12 mouse cellular contexts compared by ENCODE assay signal in the genomic region with DNA sequence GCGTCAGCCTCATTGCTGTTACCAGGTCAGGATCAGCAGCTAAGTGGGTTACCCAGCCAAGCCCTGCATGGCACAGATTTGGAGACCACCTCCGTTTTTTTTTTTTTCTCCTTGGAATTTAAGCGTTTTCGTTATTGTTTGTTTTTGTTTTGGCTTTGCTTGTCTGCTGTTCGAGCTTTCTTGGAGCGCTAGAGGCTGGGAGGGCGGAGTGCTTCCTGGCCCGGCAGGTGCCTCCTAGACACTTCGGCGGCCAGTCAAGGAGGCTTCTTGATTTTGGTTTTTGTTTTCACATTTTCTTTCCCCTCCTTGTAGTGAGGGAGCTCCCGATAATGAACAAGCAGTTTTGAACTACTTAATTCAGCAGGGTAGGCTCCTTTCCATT. TPM values are rescaled to one million over a fixed set of nuclear protein-coding genes. Genes with fewer than 3 reads are reported as not detected.
DNase-seq lines count a peak whose midpoint lies in the region; ATAC-seq lines count a peak whose summit lies in the region.
"Had no signal": no experiment of that assay in that cellular context is flagged by ENCODE, and none has a peak within 500 bp of the region (broad histone marks: within the 10 kb centered on the region; RNA-seq: fewer than 3 reads in every experiment).

Gene Nkx2-1, minus strand, starts transcription at position 25 of the 382 bp plus-strand sequence.

- no peak for ATAC-seq in kidney, embryonic 14.5 days (ENCODE audit: low FRiP score, low TSS enrichment)
- no peak for ATAC-seq in embryonic facial prominence, embryonic 15.5 days (ENCODE audit: insufficient number of reproducible peaks, low FRiP score, low TSS enrichment, low read depth)
- ATAC-seq in midbrain, embryonic 12.5 days (ENCODE audit: low FRiP score, low read depth), result no peak

- no peaks in the 10 kb centered on the region for H3K9me3 ChIP-seq in kidney, embryonic 14.5 days (ENCODE audit: control insufficient read depth, low read length)
- H3K9me3 ChIP-seq in embryonic facial prominence, embryonic 15.5 days (replicated peaks), result no peaks in the 10 kb centered on the region
- H3K9me3 ChIP-seq in midbrain, embryonic 12.5 days, result no peaks in the 10 kb centered on the region
- H3K9me3 ChIP-seq: neural tube, embryonic 12.5 days had no signal

- H3K36me3 ChIP-seq in kidney, embryonic 14.5 days (ENCODE audit: control insufficient read depth, insufficient read depth, low read length), result no peaks in the 10 kb centered on the region
- H3K36me3 ChIP-seq in embryonic facial prominence, embryonic 15.5 days, result no peaks in the 10 kb centered on the region
- no peaks in the 10 kb centered on the region for H3K36me3 ChIP-seq in midbrain, embryonic 12.5 days
- H3K36me3 ChIP-seq: neural tube, embryonic 12.5 days had no signal

- WGBS in kidney, embryonic 14.5 days, result under 1% methylated on average over 11 of the region's 11 CpGs
- 1% methylated on average over 11 of the region's 11 CpGs for WGBS in embryonic facial prominence, embryonic 15.5 days
- WGBS in midbrain, embryonic 12.5 days, result 2% methylated on average over 11 of the region's 11 CpGs

- no peak within 1 kb of the TSS for H3K9ac ChIP-seq in kidney, embryonic 14.5 days (ENCODE audit: low read depth, low read length)
- H3K9ac ChIP-seq in embryonic facial prominence, embryonic 15.5 days, result no peak within 1 kb of the TSS
- no peak within 1 kb of the TSS for H3K9ac ChIP-seq in midbrain, embryonic 12.5 days (replicated peaks)
- H3K9ac ChIP-seq: neural tube, embryonic 12.5 days had no signal

- no peak within 1 kb of the TSS for H3K27ac ChIP-seq in kidney, embryonic 14.5 days (ENCODE audit: low read depth, low read length)
- H3K27ac ChIP-seq in embryonic facial prominence, embryonic 15.5 days (replicated peaks), result no peak within 1 kb of the TSS
- H3K27ac ChIP-seq in midbrain, embryonic 12.5 days (replicated peaks), result peak within 1 kb of the TSS; percentile 42; the same call in 1 of the 2 replicates
- H3K27ac ChIP-seq: layer of hippocampus, adult 2 months; neural tube, embryonic 12.5 days had no signal

- no peak within 1 kb of the TSS for H3K4me2 ChIP-seq in kidney, embryonic 14.5 days (replicated peaks; ENCODE audit: low read depth, low read length)
- peak within 1 kb of the TSS; percentile 54 for H3K4me2 ChIP-seq in embryonic facial prominence, embryonic 15.5 days (replicated peaks)
- peak within 1 kb of the TSS; percentile 12 for H3K4me2 ChIP-seq in midbrain, embryonic 12.5 days (replicated peaks)
- H3K4me2 ChIP-seq: neural tube, embryonic 12.5 days had no signal

- H3K4me3 ChIP-seq in kidney, embryonic 14.5 days (ENCODE audit: low read length), result peak within 1 kb of the TSS; percentile 2; the same call in 1 of the 2 replicates
- peak within 1 kb of the TSS; percentile 22 for H3K4me3 ChIP-seq in embryonic facial prominence, embryonic 15.5 days (replicated peaks)
- peak within 1 kb of the TSS; percentile 31 for H3K4me3 ChIP-seq in midbrain, embryonic 12.5 days
- H3K4me3 ChIP-seq: layer of hippocampus, adult 2 months; neural tube, embryonic 12.5 days had no signal

- H3K27me3 ChIP-seq in kidney, embryonic 14.5 days (ENCODE audit: control insufficient read depth, insufficient read depth, low read length), result peaks cover 95% of the 10 kb centered on the region
- H3K27me3 ChIP-seq in embryonic facial prominence, embryonic 15.5 days, result peaks cover 97% of the 10 kb centered on the region
- peaks cover 100% of the 10 kb centered on the region for H3K27me3 ChIP-seq in midbrain, embryonic 12.5 days

- peaks cover 7% of the 10 kb centered on the region; the same call in 1 of the 2 replicates for H3K4me1 ChIP-seq in kidney, embryonic 14.5 days (ENCODE audit: control insufficient read depth, insufficient read depth, low read length)
- peaks cover 31% of the 10 kb centered on the region for H3K4me1 ChIP-seq in embryonic facial prominence, embryonic 15.5 days
- peaks cover 13% of the 10 kb centered on the region; the same call in 1 of the 2 replicates for H3K4me1 ChIP-seq in midbrain, embryonic 12.5 days

- DNase-seq in embryo, embryonic 10.5 days (ENCODE audit: low spot score), result peak; percentile 42
- no peak for DNase-seq in embryo, embryonic 11 days
- DNase-seq in kidney, postnatal 10 days, result no peak
- no peak for DNase-seq in urinary bladder, adult 2 months (ENCODE audit: low spot score)
- no peak for DNase-seq in right cerebral cortex, postnatal 4 days
- DNase-seq: gastrocnemius, postnatal 14 days had no signal

RNA-seq across cellular contexts. Expression of gene Nkx2-1, which starts in this region (rescaled TPM):
- not detected in 2 replicates for polyA plus RNA-seq in kidney, embryonic 14.5 days (2014; fragmentation: Nextera tagmentation; extraction: Ambion mirVana)
- polyA plus RNA-seq in embryonic facial prominence, embryonic 15.5 days (2015; fragmentation: Nextera tagmentation; extraction: Ambion mirVana), result not detected in 2 replicates
- 5.2 and 9.3 TPM in 2 replicates for polyA plus RNA-seq in midbrain, embryonic 12.5 days (2016; fragmentation: Nextera tagmentation; extraction: Ambion mirVana)
- not detected in 2 replicates for polyA plus RNA-seq in urinary bladder, adult 2 months (2012; rRNA removed)
- polyA plus RNA-seq: neural tube, embryonic 12.5 days; spleen, adult 2 months had no signal
